Mouse (Mus musculus): ENCODE data around the gene Tnni3k. TPM values are rescaled to one million over a fixed set of nuclear protein-coding genes. Genes with fewer than 3 reads are reported as not detected.
A peak's percentile ranks its signal among the peaks of the same experiment; 100 is the strongest.

Tnni3k gene
- polyA plus RNA-seq, 1 experiment from 2014 or later, result not detected

- H3K9me3 ChIP-seq (ENCODE audit: control insufficient read depth, low read length), result no peaks in the 10 kb centered on the region
- H3K4me2 ChIP-seq (ENCODE audit: low read length), result no peak overlapping the region
- no peak overlapping the region for H3K4me3 ChIP-seq (ENCODE audit: low read depth, low read length)
- 69% methylated on average over 3 of the region's 3 CpGs for WGBS
- DNase-seq (ENCODE audit: low spot score) (no peak), ATAC-seq (replicated peaks; ENCODE audit: low FRiP score, low TSS enrichment, low read depth) (no peak)
- H3K4me1 ChIP-seq (replicated peaks; ENCODE audit: control insufficient read depth, insufficient read depth, low read length), result no peaks in the 10 kb centered on the region
- no peaks in the 10 kb centered on the region for H3K36me3 ChIP-seq (ENCODE audit: control insufficient read depth, insufficient read depth, low read length)
- H3K9ac ChIP-seq (ENCODE audit: low read length), result no peak overlapping the region
- H3K27me3 ChIP-seq (replicated peaks; ENCODE audit: control insufficient read depth, insufficient read depth, low read length), result no peaks in the 10 kb centered on the region
- no peak overlapping the region for H3K27ac ChIP-seq (ENCODE audit: low read depth)
These were observed 297.1 kb downstream of the Tnni3k start for GRCm38 (mm10) chr3:154758089-154758488.

- no peak overlapping the region for H3K9ac ChIP-seq (ENCODE audit: low read length)
- no peaks in the 10 kb centered on the region for H3K36me3 ChIP-seq (ENCODE audit: control insufficient read depth, insufficient read depth, low read length)
- H3K9me3 ChIP-seq (ENCODE audit: control insufficient read depth, low read length), result no peaks in the 10 kb centered on the region
- ATAC-seq (replicated peaks; ENCODE audit: low FRiP score, low TSS enrichment, low read depth) (no peak), DNase-seq (ENCODE audit: low spot score) (peak; percentile 4)
- no peaks in the 10 kb centered on the region for H3K27me3 ChIP-seq (replicated peaks; ENCODE audit: control insufficient read depth, insufficient read depth, low read length)
- 89% methylated on average over 3 of the region's 3 CpGs for WGBS
- no peak overlapping the region for H3K27ac ChIP-seq (ENCODE audit: low read depth)
- no peak overlapping the region for H3K4me3 ChIP-seq (ENCODE audit: low read depth, low read length)
- H3K4me2 ChIP-seq (ENCODE audit: low read length), result no peak overlapping the region
- no peaks in the 10 kb centered on the region for H3K4me1 ChIP-seq (replicated peaks; ENCODE audit: control insufficient read depth, insufficient read depth, low read length)
These were observed 300.0 kb downstream of the Tnni3k start for GRCm38 (mm10) chr3:154755225-154755624.

GRCm38 (mm10) chr3:154754505-154754904, 300.7 kb downstream of the Tnni3k start:
- Histone ChIP-seq H3K4me3 (ENCODE audit: low read depth, low read length) (no peak overlapping the region), H3K9me3 (ENCODE audit: control insufficient read depth, low read length) (no peaks in the 10 kb centered on the region), H3K27me3 (replicated peaks; ENCODE audit: control insufficient read depth, insufficient read depth, low read length) (no peaks in the 10 kb centered on the region), H3K4me1 (replicated peaks; ENCODE audit: control insufficient read depth, insufficient read depth, low read length) (no peaks in the 10 kb centered on the region), H3K36me3 (ENCODE audit: control insufficient read depth, insufficient read depth, low read length) (no peaks in the 10 kb centered on the region), H3K27ac (ENCODE audit: low read depth) (no peak overlapping the region), H3K4me2 (ENCODE audit: low read length) (no peak overlapping the region), H3K9ac (ENCODE audit: low read length) (no peak overlapping the region)
- ATAC-seq (replicated peaks; ENCODE audit: low FRiP score, low TSS enrichment, low read depth) (no peak), DNase-seq (ENCODE audit: low spot score) (peak; percentile 41)
- 50% methylated on average over 3 of the region's 3 CpGs for whole genome bisulfite sequencing

- no peak overlapping the region for H3K4me2 ChIP-seq (ENCODE audit: low read length)
- no peaks in the 10 kb centered on the region for H3K4me1 ChIP-seq (replicated peaks; ENCODE audit: control insufficient read depth, insufficient read depth, low read length)
- DNase-seq (ENCODE audit: low spot score), result no peak
- H3K9me3 ChIP-seq (ENCODE audit: control insufficient read depth, low read length), result no peaks in the 10 kb centered on the region
- 94% methylated on average over 2 of the region's 2 CpGs for WGBS
- H3K4me3 ChIP-seq (ENCODE audit: low read depth, low read length), result no peak overlapping the region
- no peak for ATAC-seq (replicated peaks; ENCODE audit: low FRiP score, low TSS enrichment, low read depth)
- no peaks in the 10 kb centered on the region for H3K36me3 ChIP-seq (ENCODE audit: control insufficient read depth, insufficient read depth, low read length)
- no peak overlapping the region for H3K9ac ChIP-seq (ENCODE audit: low read length)
- H3K27me3 ChIP-seq (replicated peaks; ENCODE audit: control insufficient read depth, insufficient read depth, low read length), result no peaks in the 10 kb centered on the region
- no peak overlapping the region for H3K27ac ChIP-seq (ENCODE audit: low read depth)
These were observed 310.9 kb downstream of the Tnni3k start for GRCm38 (mm10) chr3:154744317-154744716.

GRCm38 (mm10) chr3:154742927-154743326, 312.3 kb downstream of the Tnni3k start:
- DNase-seq (ENCODE audit: low spot score) (no peak), ATAC-seq (replicated peaks; ENCODE audit: low FRiP score, low TSS enrichment, low read depth) (no peak)
- Histone ChIP-seq H3K4me2 (ENCODE audit: low read length) (no peak overlapping the region), H3K9me3 (ENCODE audit: control insufficient read depth, low read length) (no peaks in the 10 kb centered on the region), H3K27ac (ENCODE audit: low read depth) (no peak overlapping the region), H3K27me3 (replicated peaks; ENCODE audit: control insufficient read depth, insufficient read depth, low read length) (no peaks in the 10 kb centered on the region), H3K9ac (ENCODE audit: low read length) (no peak overlapping the region), H3K4me1 (replicated peaks; ENCODE audit: control insufficient read depth, insufficient read depth, low read length) (no peaks in the 10 kb centered on the region), H3K36me3 (ENCODE audit: control insufficient read depth, insufficient read depth, low read length) (no peaks in the 10 kb centered on the region), H3K4me3 (ENCODE audit: low read depth, low read length) (no peak overlapping the region)
- 70% methylated on average over 5 of the region's 5 CpGs for WGBS

- ATAC-seq (replicated peaks; ENCODE audit: low FRiP score, low TSS enrichment, low read depth), result no peak
- H3K4me3 ChIP-seq (ENCODE audit: low read depth, low read length), result no peak overlapping the region
- 74% methylated on average over 5 of the region's 5 CpGs for WGBS
- H3K4me1 ChIP-seq (replicated peaks; ENCODE audit: control insufficient read depth, insufficient read depth, low read length), result no peaks in the 10 kb centered on the region
- no peak overlapping the region for H3K9ac ChIP-seq (ENCODE audit: low read length)
- H3K4me2 ChIP-seq (ENCODE audit: low read length), result no peak overlapping the region
- H3K27ac ChIP-seq (ENCODE audit: low read depth), result no peak overlapping the region
- H3K27me3 ChIP-seq (replicated peaks; ENCODE audit: control insufficient read depth, insufficient read depth, low read length), result no peaks in the 10 kb centered on the region
- no peaks in the 10 kb centered on the region for H3K9me3 ChIP-seq (ENCODE audit: control insufficient read depth, low read length)
- H3K36me3 ChIP-seq (ENCODE audit: control insufficient read depth, insufficient read depth, low read length), result no peaks in the 10 kb centered on the region
- no peak for DNase-seq (ENCODE audit: low spot score)
These were observed 313.7 kb downstream of the Tnni3k start for GRCm38 (mm10) chr3:154741496-154741895.

Other genes starting within 250 kb of the Tnni3k start
- gene Fpgt, start 38.0 kb upstream of the Tnni3k start, polyA plus RNA-seq (2014; fragmentation: Nextera tagmentation; extraction: Ambion mirVana), result 17.7 and 18.3 TPM in 2 replicates
- gene Lrriq3, start 38.0 kb upstream of the Tnni3k start, polyA plus RNA-seq (2014; fragmentation: Nextera tagmentation; extraction: Ambion mirVana), result 0.65 and 1.4 TPM in 2 replicates

All from intestine, embryonic 14.5 days (tissue).